Mouse (Mus musculus) megakaryocyte, embryonic 14.5 days (primary cell): Measurements from ENCODE around the gene Gpr139. TPM values are rescaled to one million over a fixed set of nuclear protein-coding genes. Genes with fewer than 3 reads are reported as not detected.

Experiments
- H3K27me3 ChIP-seq: replicated peaks from 2 replicates; pipeline ENCODE3; 2012; ENCODE audit warnings: inconsistent platforms
- H3K36me3 ChIP-seq: replicated peaks from 2 replicates; pipeline ENCODE3; 2012; ENCODE audit warnings: low read length, inconsistent platforms, mixed read lengths
- H3K4me1 ChIP-seq: 2 replicates; pipeline ENCODE4 v1.6.1; 2012; ENCODE audit warnings: inconsistent platforms
- H3K4me3 ChIP-seq: replicated peaks from 2 replicates; pipeline ENCODE3; 2012; ENCODE audit warnings: moderate library complexity, mild to moderate bottlenecking, inconsistent platforms
- H3K9me3 ChIP-seq: 2 replicates; pipeline ENCODE4 v1.6.1; 2012; ENCODE audit warnings: inconsistent platforms
- FLI1 ChIP-seq: IDR thresholded peaks from 2 replicates; pipeline ENCODE4 v1.6.1; 2012; ENCODE audit warnings: low read length, inconsistent platforms, mixed read lengths
- GATA1 ChIP-seq: IDR thresholded peaks from 3 replicates; pipeline ENCODE4 v1.6.1; 2012; ENCODE audit warnings: mixed read lengths, low read length, inconsistent platforms, borderline replicate concordance
- polyA plus RNA-seq: library from polyadenylated mRNA; stranded (reverse); fragments of >175 nt; gene quantifications from 2 replicates; pipeline ENCODE4 v1.2.3, GENCODE M21; 2012; ENCODE audit warnings: low replicate concordance; ENCODE audit not compliant: insufficient read depth

Gpr139 gene
- polyA plus RNA-seq: not detected in 2 replicates

DNA sequence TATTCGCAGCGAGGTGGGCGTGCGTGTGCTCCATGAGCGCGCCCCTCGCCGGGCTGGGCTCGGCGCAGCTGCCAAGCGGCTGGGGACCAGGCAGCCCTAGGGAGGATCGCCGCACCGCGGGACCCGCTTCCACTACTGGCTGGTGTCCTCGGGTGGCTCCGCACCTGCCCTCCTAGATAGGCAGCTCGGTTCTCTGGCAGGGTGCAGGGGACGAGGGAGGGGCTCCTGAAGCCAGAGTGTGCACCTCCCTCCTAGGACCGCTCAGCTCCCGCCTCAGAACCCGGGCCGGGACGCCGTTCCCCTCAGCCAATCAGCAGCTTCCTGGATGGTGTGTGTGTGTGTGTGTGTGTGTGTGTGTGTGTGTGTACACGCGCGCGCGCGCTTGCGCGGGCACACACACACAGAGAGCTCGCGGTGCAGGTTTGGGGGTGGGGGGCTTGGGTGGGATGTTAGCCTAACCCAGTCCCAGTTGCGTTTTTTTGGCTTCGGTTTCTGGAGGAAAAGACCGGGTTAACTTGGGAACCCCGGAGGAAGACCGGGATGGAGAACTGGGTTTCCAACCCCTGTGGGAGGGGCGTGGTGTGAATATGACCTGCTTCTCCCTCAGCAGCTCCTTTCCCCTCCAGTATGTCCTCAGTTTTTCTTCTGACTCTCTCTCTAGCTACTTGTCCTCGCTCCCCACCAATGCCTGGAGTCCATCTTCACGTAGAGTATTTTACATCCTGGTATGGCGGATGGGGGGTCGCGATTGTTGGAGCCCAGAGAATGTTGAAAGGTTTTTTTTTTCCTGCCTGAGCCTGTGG lies at the start of gene Gpr139:
Gene Gpr139 (minus strand): TSS at position 263 of the 803 bp plus-strand sequence.
- TF ChIP-seq FLI1 (no peak), GATA1 (no peak)
- H3K4me3 ChIP-seq: no peak within 1 kb of the TSS

DNA sequence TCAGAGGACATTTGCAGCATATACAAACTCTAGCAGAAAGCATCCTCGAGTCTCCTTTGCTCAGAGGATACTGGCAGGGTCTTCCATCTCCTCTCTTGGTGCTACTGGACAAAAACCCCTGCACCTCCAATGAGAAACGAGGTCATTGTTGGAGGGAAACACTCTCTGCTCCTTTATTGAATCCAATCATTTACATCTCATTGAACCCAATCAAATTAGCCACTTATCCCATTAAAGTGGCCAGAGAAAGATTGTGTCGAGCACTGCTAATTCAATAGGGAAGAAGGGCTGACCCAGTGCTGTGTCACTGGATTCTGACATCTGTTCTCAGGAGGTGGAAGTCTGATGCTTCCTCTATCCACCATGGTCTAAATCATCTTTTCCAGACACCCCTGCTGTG lies 46.6 kb upstream of the Gpr139 start:
- H3K36me3 ChIP-seq: no peaks in the 10 kb centered on the region
- H3K4me3 ChIP-seq: no peak overlapping the region
- H3K27me3 ChIP-seq: no peaks in the 10 kb centered on the region
- H3K4me1 ChIP-seq: no peaks in the 10 kb centered on the region
- H3K9me3 ChIP-seq: 0 out of 2 replicates have a peak, but pooled peaks cover 2% of the 10 kb centered on the region
- TF ChIP-seq FLI1: no peak
- no peak for TF ChIP-seq GATA1

More for the DNA sequence above, at the start of gene Gpr139:
- no peaks in the 10 kb centered on the region for H3K36me3 ChIP-seq
- no peaks in the 10 kb centered on the region; the same call in 1 of the 2 replicates for H3K4me1 ChIP-seq
- no peaks in the 10 kb centered on the region for H3K9me3 ChIP-seq
- peaks cover 31% of the 10 kb centered on the region for H3K27me3 ChIP-seq

DNA sequence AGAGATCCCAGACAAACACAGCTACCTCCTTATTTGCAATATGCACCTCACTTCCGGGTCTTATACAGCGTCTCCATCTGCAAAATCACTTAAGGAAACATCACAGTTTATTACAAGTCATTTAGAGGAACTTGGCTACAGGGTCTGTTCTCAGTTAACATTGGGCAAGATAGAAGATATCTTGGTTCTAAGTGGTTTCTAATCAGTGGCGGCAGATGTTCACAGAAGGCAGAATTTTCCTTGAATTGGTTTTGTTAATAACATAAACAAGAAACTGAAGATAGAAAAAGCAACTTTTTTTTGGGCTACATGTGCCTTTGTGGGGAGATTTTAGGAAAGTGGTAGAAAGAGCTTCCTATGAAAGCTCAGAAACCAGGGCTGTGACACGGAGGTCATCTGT lies 38.3 kb upstream of the Gpr139 start:
- H3K36me3 ChIP-seq: no peaks in the 10 kb centered on the region
- H3K4me3 ChIP-seq: no peak overlapping the region
- no peaks in the 10 kb centered on the region for H3K27me3 ChIP-seq
- H3K9me3 ChIP-seq: peaks cover 6% of the 10 kb centered on the region; the same call in 1 of the 2 replicates
- H3K4me1 ChIP-seq: no peaks in the 10 kb centered on the region
- no peak for TF ChIP-seq FLI1
- TF ChIP-seq GATA1: no peak

DNA sequence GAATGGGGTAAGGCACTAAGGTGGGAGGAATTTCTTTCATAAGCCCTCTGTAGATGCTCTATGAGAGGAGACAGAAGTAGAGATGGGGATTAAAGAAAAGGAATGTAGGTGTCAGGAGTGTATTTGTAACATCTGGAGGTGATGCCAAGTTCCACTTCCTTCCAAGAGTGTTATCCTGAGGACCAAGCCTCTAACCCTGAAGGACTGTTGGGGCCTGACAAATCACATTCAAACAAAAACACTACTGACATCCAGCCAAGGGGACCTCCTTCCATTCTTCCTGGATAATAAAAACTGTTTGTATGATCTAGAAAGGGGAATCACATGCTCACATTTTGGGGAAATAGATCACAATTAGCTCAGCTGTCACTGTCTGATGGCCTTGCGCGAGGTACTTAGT lies 34.7 kb upstream of the Gpr139 start:
- H3K36me3 ChIP-seq: no peaks in the 10 kb centered on the region

GRCm38 (mm10) chr7:119207251-119207650 lies 22.8 kb upstream of the Gpr139 start:
- TF ChIP-seq GATA1 (no peak), FLI1 (no peak)
- H3K36me3 ChIP-seq: no peaks in the 10 kb centered on the region
- H3K4me1 ChIP-seq: no peaks in the 10 kb centered on the region
- H3K9me3 ChIP-seq: no peaks in the 10 kb centered on the region
- no peak overlapping the region for H3K4me3 ChIP-seq
- H3K27me3 ChIP-seq: no peaks in the 10 kb centered on the region

More for the DNA sequence above, 34.7 kb upstream of the Gpr139 start:
- Histone ChIP-seq H3K9me3 (peaks cover 6% of the 10 kb centered on the region; the same call in 1 of the 2 replicates), H3K4me1 (no peaks in the 10 kb centered on the region), H3K27me3 (no peaks in the 10 kb centered on the region), H3K4me3 (no peak overlapping the region)
- TF ChIP-seq FLI1: no peak
- TF ChIP-seq GATA1: no peak

GRCm38 (mm10) chr7:119186374-119186773 lies 2.0 kb upstream of the Gpr139 start:
- Histone ChIP-seq H3K4me3 (no peak overlapping the region), H3K4me1 (no peaks in the 10 kb centered on the region; the same call in 1 of the 2 replicates), H3K36me3 (no peaks in the 10 kb centered on the region), H3K27me3 (peaks cover 31% of the 10 kb centered on the region), H3K9me3 (no peaks in the 10 kb centered on the region)
- TF ChIP-seq GATA1 (no peak), FLI1 (no peak)

DNA sequence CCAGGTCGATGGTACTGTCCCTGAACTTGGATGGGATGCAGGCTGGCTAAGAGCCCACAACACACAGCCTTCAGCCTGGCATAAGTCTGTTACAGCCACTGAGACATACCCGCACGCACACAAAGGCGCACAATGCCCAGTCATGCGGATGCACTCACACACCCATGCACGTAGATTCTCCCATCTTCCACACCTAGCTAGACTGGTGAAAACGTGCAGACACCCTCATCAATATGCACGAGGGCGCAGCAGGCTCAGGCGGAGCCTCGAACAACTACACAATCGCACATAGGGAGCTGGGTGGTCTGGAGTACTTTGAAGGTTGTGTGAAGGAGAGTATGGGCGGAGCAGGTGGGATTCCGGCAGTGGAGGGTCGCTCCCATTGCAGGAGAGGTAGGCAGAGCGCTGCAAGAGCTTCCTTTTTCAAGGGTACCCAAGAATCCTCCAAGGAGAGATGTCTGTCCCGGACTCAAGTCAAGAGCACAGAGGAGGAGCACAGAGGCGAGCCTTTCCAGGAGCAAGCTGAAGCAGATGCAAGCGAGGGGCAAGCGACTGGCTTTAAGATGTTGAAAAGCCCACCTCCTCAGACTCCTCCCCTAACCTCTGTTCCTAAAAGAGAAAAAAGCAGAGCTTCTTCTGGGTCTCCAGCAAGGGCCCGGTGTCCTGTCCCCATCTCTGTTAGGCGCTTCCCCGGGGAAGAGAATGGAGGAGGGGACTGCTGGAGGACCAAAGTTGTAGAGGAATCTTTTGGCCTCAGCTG lies 958 bp upstream of the Gpr139 start:
- Histone ChIP-seq H3K27me3 (peaks cover 31% of the 10 kb centered on the region), H3K9me3 (no peaks in the 10 kb centered on the region), H3K36me3 (no peaks in the 10 kb centered on the region), H3K4me3 (no peak overlapping the region), H3K4me1 (no peaks in the 10 kb centered on the region; the same call in 1 of the 2 replicates)
- TF ChIP-seq FLI1: no peak
- TF ChIP-seq GATA1: no peak

- TF ChIP-seq FLI1 (no peak), GATA1 (no peak)
- Histone ChIP-seq H3K9me3 (no peaks in the 10 kb centered on the region), H3K27me3 (peaks cover 31% of the 10 kb centered on the region), H3K36me3 (no peaks in the 10 kb centered on the region), H3K4me3 (no peak overlapping the region), H3K4me1 (no peaks in the 10 kb centered on the region; the same call in 1 of the 2 replicates)
Measured at GRCm38 (mm10) chr7:119181053-119181452, 3.4 kb downstream of the Gpr139 start.

DNA sequence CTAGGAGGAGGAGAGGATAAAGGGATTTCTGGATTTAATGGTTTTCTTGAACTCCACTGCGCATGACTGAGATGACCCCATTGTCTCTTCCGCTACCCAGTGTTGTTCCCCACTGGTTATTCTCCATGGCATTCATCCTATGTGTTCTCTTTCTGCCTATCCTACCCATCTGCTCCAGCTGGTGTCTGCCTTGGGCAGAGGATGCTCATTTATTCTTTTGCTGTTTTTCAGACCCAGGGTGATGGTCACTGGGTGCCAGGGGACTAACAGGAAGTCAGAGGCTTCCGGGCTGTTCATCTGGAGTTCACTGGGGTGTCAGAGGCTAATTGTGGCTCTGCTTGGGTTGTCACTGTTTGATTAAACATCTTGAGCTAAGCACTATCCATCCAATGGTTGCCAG lies 24.4 kb downstream of the Gpr139 start:
- Histone ChIP-seq H3K27me3 (no peaks in the 10 kb centered on the region), H3K9me3 (no peaks in the 10 kb centered on the region), H3K36me3 (no peaks in the 10 kb centered on the region), H3K4me1 (no peaks in the 10 kb centered on the region), H3K4me3 (no peak overlapping the region)
- TF ChIP-seq GATA1: no peak
- no peak for TF ChIP-seq FLI1
